Mouse (Mus musculus) adrenal gland, postnatal 14 days (tissue): ENCODE data around the gene Rab8b. TPM values are rescaled to one million over a fixed set of nuclear protein-coding genes. Genes with fewer than 3 reads are reported as not detected.
"Not testable (repeated sequence)": the region's sequence is repeated elsewhere in the genome, so short reads cannot be mapped to it uniquely, and the experiment has no call there.

Experiments used
- DNase-seq: peaks from one replicate; pipeline ENCODE4 v3.0.0; 2021; ENCODE audit warnings: mixed read lengths
- total RNA-seq: library from RNA; stranded (reverse); gene quantifications from 2 replicates; pipeline ENCODE4 v1.2.3, GENCODE M21; 2021

Rab8b gene
- total RNA-seq, 1 experiment from 2014 or later, result 19.1 TPM

GRCm38 (mm10) chr9:66834318-66835096 is 85.0 kb downstream of the Rab8b start, which contains the start of gene Aph1c:
Aph1c (minus strand) TSS chr9:66834726.
- DNase-seq, result peak; percentile 99

GRCm38 (mm10) chr9:66833851-66834250 is 85.6 kb downstream of the Rab8b start:
- peak; percentile 14 for DNase-seq

- peak; percentile 15 for DNase-seq
These were observed 87.0 kb downstream of the Rab8b start for GRCm38 (mm10) chr9:66832366-66832908.

GRCm38 (mm10) chr9:66825990-66826389 is 93.5 kb downstream of the Rab8b start:
- DNase-seq, result peak; percentile 37

- DNase-seq, result not testable (repeated sequence)
These were observed 97.2 kb downstream of the Rab8b start for GRCm38 (mm10) chr9:66822255-66822654.

- DNase-seq, result no peak
These were observed 98.5 kb downstream of the Rab8b start for GRCm38 (mm10) chr9:66820996-66821395.

- no peak for DNase-seq
These were observed 106.1 kb downstream of the Rab8b start for GRCm38 (mm10) chr9:66813392-66813791.

- DNase-seq, result peak; percentile 24
These were observed 113.5 kb downstream of the Rab8b start for GRCm38 (mm10) chr9:66805951-66806350.

- DNase-seq, result no peak
These were observed 117.5 kb downstream of the Rab8b start for GRCm38 (mm10) chr9:66801947-66802346.

GRCm38 (mm10) chr9:66796739-66797138 is 122.7 kb downstream of the Rab8b start, which contains the start of gene Gm10647:
Gm10647 (plus strand) TSS chr9:66797039.
- no peak for DNase-seq

- DNase-seq, result peak; percentile 97
These were observed 123.8 kb downstream of the Rab8b start, which contains the start of gene Aph1b for GRCm38 (mm10) chr9:66795464-66796324. Aph1b (minus strand) TSS chr9:66795490.

GRCm38 (mm10) chr9:66794629-66795463 is 124.6 kb downstream of the Rab8b start:
- DNase-seq, result no peak

Other genes starting within 250 kb of the Rab8b start
- gene Car12, start 206.0 kb downstream of the Rab8b start, total RNA-seq, result 0.33 and 0.49 TPM in 2 replicates
- gene Aph1b, start 124.2 kb downstream of the Rab8b start, total RNA-seq, result 3.7 and 3.8 TPM in 2 replicates
- 0.30 TPM in 1 of 2 replicates, not detected in the other for gene Gm10647, start 122.6 kb downstream of the Rab8b start, total RNA-seq
- 7.9 and 8.0 TPM in 2 replicates for gene Aph1c, start 85.0 kb downstream of the Rab8b start, total RNA-seq
- gene Rps27l, start 26.4 kb upstream of the Rab8b start, total RNA-seq, result 291 and 304 TPM in 2 replicates
- gene Lactb, start 55.8 kb upstream of the Rab8b start, total RNA-seq, result 19.1 and 20.8 TPM in 2 replicates
- gene Tpm1, start 129.7 kb upstream of the Rab8b start, total RNA-seq, result 183 and 207 TPM in 2 replicates